Mouse (Mus musculus) cerebellum, adult 8-10 months (tissue): ENCODE data around the gene Ccdc74a.
A peak's percentile ranks its signal among the peaks of the same experiment; 100 is the strongest.

Experiments used
- DNase-seq: peaks from one replicate; pipeline ENCODE4 v3.0.0; 2022

The Ccdc74a gene

GRCm38 (mm10) chr16:17642311-17642710, 4.0 kb upstream of the Ccdc74a start:
- DNase-seq: peak; percentile 90

- no peak for DNase-seq
Observed at GRCm38 (mm10) chr16:17643437-17643990, 2.8 kb upstream of the Ccdc74a start.

GRCm38 (mm10) chr16:17647156-17647555, 886 bp downstream of the Ccdc74a start:
- no peak for DNase-seq

GRCm38 (mm10) chr16:17647566-17648340, 1.5 kb downstream of the Ccdc74a start:
- no peak for DNase-seq

DNA sequence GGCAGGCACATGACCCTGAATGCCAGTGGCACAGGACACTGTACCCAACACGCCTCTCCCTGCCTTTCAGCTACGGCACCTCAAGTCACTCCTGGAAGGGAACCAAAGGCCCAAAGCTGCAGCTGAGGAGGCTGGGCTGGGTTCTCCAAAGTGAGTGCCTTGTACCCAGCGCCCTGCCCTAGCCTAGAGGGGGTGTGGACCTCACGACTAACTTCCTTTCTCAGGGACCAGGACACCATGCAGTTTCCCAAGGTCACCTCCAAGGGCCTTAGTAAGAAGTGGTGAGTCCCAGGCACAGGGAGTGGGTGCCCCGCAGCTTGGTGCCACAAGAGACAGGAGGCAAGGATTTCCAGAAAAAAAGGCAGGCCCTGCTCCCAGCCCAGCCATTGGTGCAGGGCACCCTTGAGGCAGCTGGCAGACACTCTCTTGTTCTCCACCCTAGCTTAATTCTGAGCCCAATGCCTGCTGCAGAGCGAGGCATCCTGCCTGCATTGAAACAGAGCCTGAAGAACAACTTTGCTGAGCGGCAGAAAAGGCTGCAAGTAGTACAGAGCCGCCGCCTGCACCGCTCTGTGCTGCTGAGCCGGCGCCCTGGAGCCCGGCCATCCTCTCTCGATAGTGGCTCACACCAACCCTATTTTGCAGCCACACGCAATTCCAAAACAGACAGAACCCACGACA, 3.8 kb downstream of the Ccdc74a start:
- DNase-seq: no peak

GRCm38 (mm10) chr16:17650711-17651110, 4.4 kb downstream of the Ccdc74a start:
- DNase-seq: no peak

- DNase-seq: no peak
Observed at GRCm38 (mm10) chr16:17652607-17653006, 6.3 kb downstream of the Ccdc74a start.

- DNase-seq: no peak
Observed at GRCm38 (mm10) chr16:17653601-17654000, 7.3 kb downstream of the Ccdc74a start.

DNA sequence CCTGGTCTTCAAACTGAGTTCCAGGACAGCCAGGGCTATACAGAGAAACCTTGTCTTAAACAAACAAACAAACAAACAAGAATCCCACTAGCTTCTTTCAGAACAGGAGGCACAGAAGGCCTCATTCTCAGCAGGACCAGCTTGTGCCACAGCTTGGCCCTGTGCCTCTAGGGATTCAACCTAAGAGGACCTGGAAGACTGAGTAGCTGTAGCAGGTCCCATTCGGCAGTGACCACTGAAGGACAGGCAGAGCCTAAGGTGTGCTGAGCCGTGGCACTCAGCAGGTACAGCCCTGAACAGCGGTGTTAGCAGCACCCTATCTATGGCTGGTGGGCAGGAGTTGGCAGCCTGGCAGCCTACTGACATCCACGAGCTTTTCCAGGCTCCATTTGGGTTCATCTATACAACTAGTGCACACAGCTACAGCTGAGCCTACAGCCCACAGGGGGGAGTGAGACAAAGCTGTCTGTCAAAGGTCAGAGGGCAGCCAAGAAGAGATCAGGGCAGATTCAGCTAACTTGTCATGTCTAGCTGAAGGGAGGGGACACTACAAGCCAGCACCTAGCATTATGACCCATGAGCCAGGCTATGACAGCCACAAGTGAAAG, 8.0 kb downstream of the Ccdc74a start:
- DNase-seq: no peak

- DNase-seq: no peak
Observed at GRCm38 (mm10) chr16:17656212-17656871, 10.1 kb downstream of the Ccdc74a start.

GRCm38 (mm10) chr16:17665568-17665967, 19.3 kb downstream of the Ccdc74a start:
- no peak for DNase-seq

GRCm38 (mm10) chr16:17669886-17670285, 23.6 kb downstream of the Ccdc74a start:
- DNase-seq: no peak

GRCm38 (mm10) chr16:17694860-17695259, 48.6 kb downstream of the Ccdc74a start:
- no peak for DNase-seq
